Mouse (Mus musculus) adrenal gland, postnatal 36 days (tissue): ENCODE data around the gene Ccdc85c. TPM values are rescaled to one million over a fixed set of nuclear protein-coding genes. Genes with fewer than 3 reads are reported as not detected.

Source experiments
- DNase-seq, 2 experiments: peaks; one replicate each; pipeline ENCODE4 v3.0.0; 2021; ENCODE audit warnings: mixed read lengths in 1 of 2
- total RNA-seq, 2 experiments: library from RNA; stranded (reverse); gene quantifications; 2 replicates each; pipeline ENCODE4 v1.2.3; 2021

Gene Ccdc85c
- total RNA-seq, 2 experiments from 2014 or later: 21.6 to 28.8 TPM

GRCm38 (mm10) chr12:108268970-108269369 is 6.3 kb downstream of the Ccdc85c start:
- no peak for DNase-seq

GRCm38 (mm10) chr12:108267653-108268052 is 7.6 kb downstream of the Ccdc85c start:
- no peak for DNase-seq

- no peak for DNase-seq
These were observed 9.2 kb downstream of the Ccdc85c start for GRCm38 (mm10) chr12:108265831-108266619.

- DNase-seq: no peak
These were observed 10.3 kb downstream of the Ccdc85c start for GRCm38 (mm10) chr12:108264918-108265317.

GRCm38 (mm10) chr12:108260950-108261349 is 14.3 kb downstream of the Ccdc85c start:
- no peak for DNase-seq

- DNase-seq: no peak
These were observed 15.7 kb downstream of the Ccdc85c start for GRCm38 (mm10) chr12:108259322-108260049.

- DNase-seq: no peak
These were observed 18.5 kb downstream of the Ccdc85c start for GRCm38 (mm10) chr12:108256734-108257133.

- no peak for DNase-seq
These were observed 19.3 kb downstream of the Ccdc85c start for GRCm38 (mm10) chr12:108255960-108256359.

- DNase-seq: peak in 1 of 2 experiments; percentile 66
These were observed 19.7 kb downstream of the Ccdc85c start for GRCm38 (mm10) chr12:108255511-108255919.

- DNase-seq: no peak
These were observed 22.2 kb downstream of the Ccdc85c start for GRCm38 (mm10) chr12:108253042-108253441.

- peak; percentile 60 to 63 for DNase-seq
These were observed 23.2 kb downstream of the Ccdc85c start for GRCm38 (mm10) chr12:108251825-108252542.

- DNase-seq: no peak
These were observed 24.0 kb downstream of the Ccdc85c start for GRCm38 (mm10) chr12:108251034-108251792.

GRCm38 (mm10) chr12:108249522-108249921 is 25.7 kb downstream of the Ccdc85c start:
- DNase-seq: peak; percentile 86 to 91

- peak; percentile 44 to 53 for DNase-seq
These were observed 26.2 kb downstream of the Ccdc85c start for GRCm38 (mm10) chr12:108249019-108249418.

GRCm38 (mm10) chr12:108246759-108247500 is 28.3 kb downstream of the Ccdc85c start:
- DNase-seq: no peak

GRCm38 (mm10) chr12:108245579-108245978 is 29.6 kb downstream of the Ccdc85c start:
- DNase-seq: no peak

- peak; percentile 86 to 90 for DNase-seq
These were observed 30.4 kb downstream of the Ccdc85c start for GRCm38 (mm10) chr12:108244778-108245177.

GRCm38 (mm10) chr12:108242243-108242745 is 32.9 kb downstream of the Ccdc85c start:
- no peak for DNase-seq

GRCm38 (mm10) chr12:108241626-108242025 is 33.6 kb downstream of the Ccdc85c start:
- no peak for DNase-seq

GRCm38 (mm10) chr12:108240953-108241588 is 34.2 kb downstream of the Ccdc85c start:
- DNase-seq: no peak
